Mouse (Mus musculus): ENCODE measurements around the gene Tmsb10. TPM values are rescaled to one million over a fixed set of nuclear protein-coding genes. Genes with fewer than 3 reads are reported as not detected.

Gene Tmsb10
- total RNA-seq, 1 experiment from 2014 or later = 879 TPM

- no peak for ATAC-seq (ENCODE audit: extremely low read depth, insufficient number of reproducible peaks, low FRiP score, poor library complexity, severe bottlenecking)
Measured at GRCm38 (mm10) chr6:72923381-72923780, 35.2 kb downstream of the Tmsb10 start.

- no peak for ATAC-seq (ENCODE audit: extremely low read depth, insufficient number of reproducible peaks, low FRiP score, poor library complexity, severe bottlenecking)
Measured at GRCm38 (mm10) chr6:72921081-72921480, 37.5 kb downstream of the Tmsb10 start.

- no peak for ATAC-seq (ENCODE audit: extremely low read depth, insufficient number of reproducible peaks, low FRiP score, poor library complexity, severe bottlenecking)
Measured at GRCm38 (mm10) chr6:72918510-72919033, 40.0 kb downstream of the Tmsb10 start.

- no peak for ATAC-seq (ENCODE audit: extremely low read depth, insufficient number of reproducible peaks, low FRiP score, poor library complexity, severe bottlenecking)
Measured at GRCm38 (mm10) chr6:72916330-72916729, 42.2 kb downstream of the Tmsb10 start.

GRCm38 (mm10) chr6:72914087-72914749 lies 44.3 kb downstream of the Tmsb10 start:
- ATAC-seq (ENCODE audit: extremely low read depth, insufficient number of reproducible peaks, low FRiP score, poor library complexity, severe bottlenecking) = no peak

DNA sequence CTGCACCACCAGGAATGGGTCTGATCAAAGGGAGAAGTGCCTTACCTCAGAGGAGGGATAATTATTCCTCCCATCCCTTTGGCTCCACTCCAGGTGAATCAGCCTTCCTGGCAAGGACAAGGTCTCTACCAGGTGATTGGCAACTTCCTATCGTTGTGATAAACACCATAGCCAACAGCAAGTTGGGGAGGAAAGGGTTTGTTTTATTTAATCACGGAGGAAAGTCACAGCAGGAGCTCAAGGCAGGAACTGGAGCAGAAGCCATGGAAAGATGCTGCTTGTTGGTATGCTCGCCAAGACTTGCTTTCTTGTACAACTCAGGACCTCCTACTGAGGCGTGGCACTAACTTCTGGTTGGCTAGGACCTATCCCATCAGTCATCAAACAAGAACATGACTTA lies 47.3 kb downstream of the Tmsb10 start:
- no peak for ATAC-seq (ENCODE audit: extremely low read depth, insufficient number of reproducible peaks, low FRiP score, poor library complexity, severe bottlenecking)

Other genes with a start within 250 kb of the Tmsb10 start
- 2.0 TPM in 1 of 2 replicates, not detected in the other for gene Tcf7l1, start 169.5 kb downstream of the Tmsb10 start, total RNA-seq (2017)
- 123 and 149 TPM in 2 replicates for gene Kcmf1, start 58.8 kb downstream of the Tmsb10 start, total RNA-seq (2017)